Mouse (Mus musculus) MEL (cell line): ENCODE measurements at regions not wholly inside any gene's neighbourhood (a gene's known extent, or its start where the extent isn't known, plus 50 kb on each side); places are given as distances from the start of the nearest gene placed in this dataset.

Experiments used
- DNase-seq: peaks from one replicate; pipeline ENCODE4 v3.0.0; 2011; ENCODE audit warnings: low read depth, low spot score
- H3K27ac ChIP-seq: 2 replicates; pipeline ENCODE4 v1.5.1; 2012; ENCODE audit warnings: low read depth, mild to moderate bottlenecking, control low read depth, low read length, moderate library complexity; ENCODE audit not compliant: control insufficient read depth
- H3K27me3 ChIP-seq, 2 experiments: fragments of 150-350 bp in 1 of 2; sonication (generic) in 1 of 2; 2 replicates each; pipeline ENCODE4 v1.6.1; 2012; ENCODE audit warnings: low read length in 2 of 2, mild to moderate bottlenecking in 2 of 2, improper control_type of control experiment in 1 of 2, moderate library complexity in 1 of 2; ENCODE audit not compliant: insufficient read depth in 2 of 2, control insufficient read depth in 1 of 2
- H3K36me3 ChIP-seq, 2 experiments: 2 replicates each; pipeline ENCODE4 v1.6.1; 2012 to 2014; ENCODE audit warnings: low read length in 2 of 2, improper control_type of control experiment in 1 of 2, inconsistent platforms in 1 of 2, mild to moderate bottlenecking in 1 of 2; ENCODE audit not compliant: insufficient read depth in 2 of 2, control insufficient read depth in 1 of 2
- H3K4me1 ChIP-seq, 2 experiments: fragments of 150-350 bp in 1 of 2; sonication (generic) in 1 of 2; 2 replicates each; pipeline ENCODE4 v1.6.1; 2012; ENCODE audit warnings: low read length in 2 of 2, improper control_type of control experiment in 1 of 2, mild to moderate bottlenecking in 1 of 2; ENCODE audit not compliant: insufficient read depth in 2 of 2, control insufficient read depth in 1 of 2
- H3K4me3 ChIP-seq, 2 experiments: fragments of 150-350 bp in 1 of 2; sonication (generic) in 1 of 2; 2 replicates each; pipeline ENCODE4 v1.5.1; 2012; ENCODE audit warnings: low read depth in 2 of 2, low read length in 2 of 2, mild to moderate bottlenecking in 2 of 2, moderate library complexity in 2 of 2, control low read depth in 1 of 2, improper control_type of control experiment in 1 of 2; ENCODE audit not compliant: control insufficient read depth in 1 of 2, insufficient read depth in 1 of 2
- H3K79me2 ChIP-seq: 2 replicates; pipeline ENCODE4 v1.6.1; 2012; ENCODE audit warnings: mild to moderate bottlenecking, low read length, moderate library complexity; ENCODE audit not compliant: control insufficient read depth, poor library complexity, insufficient read depth
- H3K9ac ChIP-seq: 2 replicates; pipeline ENCODE4 v1.6.1; 2012; ENCODE audit warnings: low read depth, mild to moderate bottlenecking, control low read depth, low read length, moderate library complexity; ENCODE audit not compliant: control insufficient read depth, poor library complexity, severe bottlenecking
- H3K9me3 ChIP-seq: fragments of 150-350 bp; sonication (generic); replicated peaks from 2 replicates; pipeline ENCODE4 v1.6.1; 2012; ENCODE audit warnings: mild to moderate bottlenecking, low read length, improper control_type of control experiment, moderate library complexity; ENCODE audit not compliant: insufficient read depth
- CHD2 ChIP-seq: IDR thresholded peaks from 2 replicates; pipeline ENCODE4 v1.6.1; 2011; ENCODE audit warnings: low read length, improper control_type of control experiment
- E2F4 ChIP-seq: IDR thresholded peaks from 2 replicates; pipeline ENCODE4 v1.6.1; 2011; ENCODE audit warnings: low read depth, low read length, improper control_type of control experiment, borderline replicate concordance
- EP300 ChIP-seq, 2 experiments: IDR thresholded peaks; 2 replicates each; pipeline ENCODE4 v1.6.1; 2011; ENCODE audit warnings: improper control_type of control experiment in 2 of 2, low read length in 2 of 2, low read depth in 1 of 2, mild to moderate bottlenecking in 1 of 2
- ETS1 ChIP-seq: IDR thresholded peaks from 2 replicates; pipeline ENCODE4 v1.6.1; 2012; ENCODE audit warnings: low read depth, mild to moderate bottlenecking, inconsistent platforms, low read length, improper control_type of control experiment, moderate library complexity
- GABPA ChIP-seq: IDR thresholded peaks from 2 replicates; pipeline ENCODE4 v1.6.1; 2012; ENCODE audit warnings: low read depth, mild to moderate bottlenecking, inconsistent platforms, low read length, improper control_type of control experiment, moderate library complexity
- GATA1 ChIP-seq: IDR thresholded peaks from 2 replicates; pipeline ENCODE4 v1.6.1; 2011; ENCODE audit warnings: low read depth, low read length, improper control_type of control experiment
- HCFC1 ChIP-seq: IDR thresholded peaks from 2 replicates; pipeline ENCODE4 v1.6.1; 2012; ENCODE audit warnings: low read depth, mild to moderate bottlenecking, inconsistent platforms, low read length, improper control_type of control experiment, moderate library complexity
- KAT2A ChIP-seq: conservative IDR thresholded peaks from 2 replicates; pipeline ENCODE4 v1.6.1; 2012; ENCODE audit warnings: low read depth, low read length, improper control_type of control experiment, inconsistent platforms
- MEF2A ChIP-seq: IDR thresholded peaks from 2 replicates; pipeline ENCODE4 v1.6.1; 2014; ENCODE audit warnings: low read depth, mild to moderate bottlenecking, inconsistent platforms, low read length, improper control_type of control experiment; ENCODE audit not compliant: poor library complexity, insufficient replicate concordance, severe bottlenecking; ENCODE audit errors: extremely low read depth
- MYB ChIP-seq: IDR thresholded peaks from 2 replicates; pipeline ENCODE4 v1.6.1; 2011; ENCODE audit warnings: mild to moderate bottlenecking, low read depth, low read length, improper control_type of control experiment
- MYC ChIP-seq: IDR thresholded peaks from 2 replicates; pipeline ENCODE4 v1.6.1; 2011; ENCODE audit warnings: low read depth, mild to moderate bottlenecking, low read length, improper control_type of control experiment, moderate library complexity
- NELFE ChIP-seq: IDR thresholded peaks from 2 replicates; pipeline ENCODE4 v1.6.1; 2011; ENCODE audit warnings: low read depth, low read length, improper control_type of control experiment
- POLR2AphosphoS2 ChIP-seq: IDR thresholded peaks from 2 replicates; pipeline ENCODE4 v1.6.1; 2011; ENCODE audit warnings: low read length, improper control_type of control experiment
- RAD21 ChIP-seq: IDR thresholded peaks from 2 replicates; pipeline ENCODE4 v1.6.1; 2011; ENCODE audit warnings: mild to moderate bottlenecking, low read depth, low read length, improper control_type of control experiment
- RCOR1 ChIP-seq: IDR thresholded peaks from 2 replicates; pipeline ENCODE4 v1.6.1; 2012; ENCODE audit warnings: low read depth, mild to moderate bottlenecking, inconsistent platforms, low read length, improper control_type of control experiment
- SMC3 ChIP-seq: IDR thresholded peaks from 2 replicates; pipeline ENCODE4 v1.6.1; 2011; ENCODE audit warnings: low read depth, low read length, improper control_type of control experiment
- TBP ChIP-seq: IDR thresholded peaks from 2 replicates; pipeline ENCODE4 v1.8.0; 2011; ENCODE audit warnings: low read depth, low read length, improper control_type of control experiment
- TCF12 ChIP-seq: IDR thresholded peaks from 2 replicates; pipeline ENCODE4 v1.6.1; 2014; ENCODE audit warnings: low read depth, mild to moderate bottlenecking, inconsistent platforms, low read length, improper control_type of control experiment, moderate library complexity
- ZC3H11A ChIP-seq: IDR thresholded peaks from 2 replicates; pipeline ENCODE4 v1.6.1; 2012; ENCODE audit warnings: low read depth, mild to moderate bottlenecking, inconsistent platforms, low read length, improper control_type of control experiment
- ZNF384 ChIP-seq: IDR thresholded peaks from 2 replicates; pipeline ENCODE4 v1.6.1; 2012; ENCODE audit warnings: low read depth, mild to moderate bottlenecking, inconsistent platforms, low read length, improper control_type of control experiment

GRCm38 (mm10) chr12:109530215-109531050 is 69.7 kb downstream of the Rtl1 start (continued):
- TF ChIP-seq GABPA = no peak
- no peak for TF ChIP-seq RAD21
- TF ChIP-seq GATA1 = peak; percentile 76

- Histone ChIP-seq H3K27ac (no peak overlapping the region), H3K79me2 (no peaks in the 10 kb centered on the region; the same call in 1 of the 2 replicates), H3K4me1 (peaks cover 0 to 25% of the 10 kb centered on the region in 2 experiments; a peak in 3 of 4 replicates), H3K4me3 (no peak overlapping the region), H3K27me3 (no peaks in the 10 kb centered on the region), H3K9me3 (no peaks in the 10 kb centered on the region), H3K9ac (no peak overlapping the region), H3K36me3 (peaks cover 0 to 9% of the 10 kb centered on the region in 2 experiments; a peak in 2 of 4 replicates)
- no peak for DNase-seq
- no peak for TF ChIP-seq E2F4
- no peak for TF ChIP-seq ETS1
- TF ChIP-seq RCOR1 = no peak
- TF ChIP-seq NELFE = no peak
- TF ChIP-seq ZNF384 = no peak
- TF ChIP-seq POLR2AphosphoS2 = no peak
- no peak for TF ChIP-seq MYC
Observed at GRCm38 (mm10) chr12:109529501-109529900, 70.6 kb downstream of the Rtl1 start.

GRCm38 (mm10) chr12:109528966-109529365 is 71.2 kb downstream of the Rtl1 start:
- Histone ChIP-seq H3K36me3 (peaks cover 0 to 9% of the 10 kb centered on the region in 2 experiments; a peak in 2 of 4 replicates), H3K9ac (no peak overlapping the region), H3K27me3 (no peaks in the 10 kb centered on the region), H3K9me3 (no peaks in the 10 kb centered on the region), H3K27ac (no peak overlapping the region), H3K4me3 (no peak overlapping the region), H3K79me2 (no peaks in the 10 kb centered on the region; the same call in 1 of the 2 replicates), H3K4me1 (peaks cover 0 to 25% of the 10 kb centered on the region in 2 experiments; a peak in 3 of 4 replicates)
- TF ChIP-seq HCFC1 (no peak), TBP (no peak), MEF2A (no peak), ZC3H11A (no peak), KAT2A (no peak), POLR2AphosphoS2 (no peak), EP300 (IDR thresholded peaks at IDR 0.05; ENCODE audit: low read depth in 1 of 2, low read length in 2 of 2) (no peak), SMC3 (no peak), TCF12 (no peak), CHD2 (no peak), MYB (no peak), GABPA (no peak), MYC (no peak), NELFE (no peak)
- DNase-seq = no peak
